Mouse (Mus musculus): ENCODE measurements around the gene Sh3bp2. TPM values are rescaled to one million over a fixed set of nuclear protein-coding genes. Genes with fewer than 3 reads are reported as not detected.

Sh3bp2 gene
- 1 to 10 TPM; 2.6 to 8.7 (median 4.6) TPM for total RNA-seq (2022)

DNA sequence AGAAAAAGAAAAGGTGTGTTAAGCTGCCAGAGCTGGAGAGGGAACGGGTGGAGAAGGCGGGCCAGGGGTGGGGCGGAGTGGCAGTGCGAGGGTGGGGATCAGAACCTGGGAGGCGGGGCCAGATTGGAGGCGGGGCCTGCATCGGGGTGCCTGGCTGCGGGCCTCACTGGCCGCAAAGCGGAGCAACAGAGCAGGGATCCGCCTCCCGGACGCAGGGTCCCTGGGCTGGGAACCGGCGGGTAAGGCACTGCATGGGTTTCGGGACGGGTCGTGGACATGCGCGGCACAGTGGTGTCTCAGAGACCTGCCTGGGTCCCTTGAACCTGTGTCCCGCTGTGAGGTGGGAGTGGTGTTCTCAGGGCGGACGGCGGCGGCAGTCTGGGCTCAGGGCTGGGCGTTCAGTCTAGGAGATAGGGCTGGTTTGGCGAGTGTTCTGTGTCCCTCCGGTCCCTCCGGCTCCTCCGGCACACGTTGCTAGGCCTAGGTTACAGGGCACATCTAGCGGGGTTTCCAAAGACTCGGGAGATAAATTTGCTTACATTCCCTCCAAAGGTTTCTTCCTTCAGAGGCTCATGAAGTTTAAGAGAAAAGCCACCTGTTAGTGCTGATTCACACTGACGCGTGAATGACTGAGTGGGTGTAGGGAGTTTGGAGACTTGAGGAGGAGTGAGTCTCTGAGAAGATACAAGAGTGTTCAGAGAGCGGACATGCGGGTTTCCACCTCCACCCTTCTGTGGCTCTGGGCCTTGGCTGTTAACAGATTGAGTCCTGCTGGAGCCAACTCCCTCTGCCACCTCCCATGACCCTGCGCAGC is at the start of gene Sh3bp2:
Gene Sh3bp2, plus strand, starts transcription at position 176 of the 814 bp plus-strand sequence.
- DNase-seq (ENCODE audit: low spot score in 2 of 2), result peak; percentile 70

GRCm38 (mm10) chr5:34480926-34481325 is 44.7 kb upstream of the Sh3bp2 start:
- no peak for DNase-seq (ENCODE audit: low spot score in 2 of 2)

GRCm38 (mm10) chr5:34485731-34486130 is 39.9 kb upstream of the Sh3bp2 start:
- DNase-seq (ENCODE audit: low spot score in 2 of 2), result no peak

DNA sequence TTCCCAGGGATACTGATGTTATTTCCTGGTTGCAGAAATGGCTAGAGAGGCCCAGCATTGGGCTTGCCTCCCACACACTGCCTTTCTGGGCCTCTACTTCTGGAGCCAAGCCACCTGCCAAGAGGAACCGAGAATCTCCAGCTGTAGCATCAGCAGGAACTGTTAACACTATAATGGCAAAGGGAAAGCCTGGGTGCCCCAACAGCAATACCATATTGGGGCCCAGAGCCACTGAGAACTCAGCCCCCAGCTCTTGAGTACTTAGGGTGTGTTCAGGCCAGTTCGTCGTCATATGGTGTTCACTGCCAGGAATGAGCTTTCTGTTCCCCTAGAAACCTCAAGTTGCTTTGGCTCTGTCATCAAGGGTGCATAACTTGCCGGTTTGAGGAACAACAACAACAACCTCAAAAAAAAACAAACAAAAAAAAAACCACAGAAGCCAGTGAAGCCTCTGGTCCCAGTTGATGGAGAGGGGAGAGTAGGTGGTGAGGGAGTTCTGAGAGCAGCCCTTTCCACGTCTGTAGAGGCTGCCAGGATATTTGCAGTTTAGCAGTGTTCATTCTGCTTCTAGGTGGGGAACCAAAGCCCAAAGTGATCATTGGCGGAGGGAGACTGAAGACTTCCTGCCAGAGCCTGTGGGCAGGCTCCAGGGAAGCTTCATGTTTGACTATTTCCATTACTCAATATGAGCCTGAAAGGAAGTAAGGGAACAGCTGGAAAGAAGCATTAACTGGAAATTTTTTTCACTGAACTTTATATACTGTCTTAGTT is 38.1 kb upstream of the Sh3bp2 start:
- no peak for DNase-seq (ENCODE audit: low spot score in 2 of 2)

GRCm38 (mm10) chr5:34488741-34489417 is 36.8 kb upstream of the Sh3bp2 start:
- no peak for DNase-seq (ENCODE audit: low spot score in 2 of 2)

DNA sequence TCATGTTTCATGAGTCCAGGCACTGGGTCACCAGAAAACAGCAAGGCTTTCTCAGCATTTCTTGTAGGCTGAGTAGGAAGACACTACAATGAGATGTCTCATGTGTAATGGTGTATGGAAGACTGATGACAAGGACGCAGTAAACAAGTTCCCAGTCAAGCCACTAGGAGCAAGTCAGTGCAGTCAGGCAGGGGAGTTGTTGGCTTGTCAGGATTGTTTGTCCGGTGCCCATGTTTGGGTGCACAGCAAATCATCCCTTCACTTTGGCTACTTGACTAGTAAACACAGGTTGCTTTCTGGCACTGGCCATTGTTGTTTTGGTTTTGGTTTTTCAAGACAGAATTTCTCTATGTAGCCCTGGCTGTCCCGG is 36.2 kb upstream of the Sh3bp2 start:
- DNase-seq (ENCODE audit: low spot score in 2 of 2), result no peak

GRCm38 (mm10) chr5:34496745-34497144 is 28.9 kb upstream of the Sh3bp2 start:
- DNase-seq (ENCODE audit: low spot score in 2 of 2), result no peak

DNA sequence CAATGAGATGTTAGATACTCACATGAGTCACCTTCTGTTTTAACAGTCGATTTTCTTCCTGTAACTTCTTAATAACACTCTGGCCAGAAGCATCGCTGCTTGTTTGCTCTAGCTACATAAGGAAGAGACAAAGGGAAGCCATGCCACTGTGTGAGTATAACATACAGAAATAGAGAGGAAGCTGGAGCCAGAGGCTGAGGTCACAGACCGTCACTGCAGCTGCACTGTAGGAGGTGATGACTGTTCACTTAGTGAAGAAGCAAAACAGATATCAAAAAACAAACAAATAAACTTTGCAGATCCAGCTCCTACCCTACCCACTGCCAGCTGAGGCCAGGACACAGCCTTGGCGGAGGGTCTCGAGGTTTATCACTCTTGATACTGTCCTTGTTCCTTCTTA is 24.8 kb upstream of the Sh3bp2 start:
- DNase-seq (ENCODE audit: low spot score in 2 of 2), result no peak

GRCm38 (mm10) chr5:34501588-34501987 is 24.1 kb upstream of the Sh3bp2 start:
- DNase-seq (ENCODE audit: low spot score in 2 of 2), result no peak

DNA sequence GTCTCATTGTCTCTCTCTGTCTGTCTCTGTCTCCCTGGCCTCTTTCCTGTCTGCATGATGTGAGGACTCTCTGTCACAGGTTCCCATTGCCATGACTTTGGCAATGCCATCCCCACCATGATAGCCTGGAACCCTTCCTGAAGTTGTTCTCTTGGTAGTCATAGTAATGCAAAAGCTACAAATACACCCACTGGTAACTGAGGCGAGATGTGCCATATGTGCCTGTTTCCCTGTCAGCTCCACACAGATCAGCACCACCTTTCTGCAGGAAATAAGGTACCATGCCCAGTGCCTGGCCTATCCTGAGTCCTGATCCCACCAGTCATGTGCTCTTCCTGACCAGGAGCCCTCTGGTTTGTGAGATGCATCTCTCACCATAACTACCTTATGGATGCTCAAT is 23.2 kb upstream of the Sh3bp2 start:
- DNase-seq (ENCODE audit: low spot score in 2 of 2), result no peak

- no peak for DNase-seq (ENCODE audit: low spot score in 2 of 2)
Observed at GRCm38 (mm10) chr5:34502821-34503220, 22.8 kb upstream of the Sh3bp2 start.

DNA sequence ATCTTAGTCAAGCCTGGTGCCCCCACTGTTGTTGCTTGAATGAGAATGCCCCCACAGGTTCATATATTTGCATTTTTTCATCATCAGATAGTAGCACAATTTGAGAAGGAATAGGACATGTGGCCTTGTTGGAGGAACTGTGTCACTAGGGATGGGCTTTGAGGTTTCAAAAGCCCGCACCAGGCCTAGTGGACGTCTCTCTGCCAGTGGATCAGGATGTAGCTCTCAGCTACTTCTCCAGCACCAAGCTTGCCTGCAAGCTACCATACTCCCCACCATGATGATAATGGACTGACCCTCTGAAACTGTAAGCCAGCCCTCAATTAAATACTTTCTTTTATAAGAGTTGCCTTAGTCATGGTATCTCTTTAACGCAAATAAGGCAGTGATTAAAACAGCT is 13.2 kb upstream of the Sh3bp2 start:
- DNase-seq (ENCODE audit: low spot score in 2 of 2), result no peak

- DNase-seq (ENCODE audit: low spot score in 2 of 2), result peak; percentile 76 to 94
Observed at GRCm38 (mm10) chr5:34513466-34514217, 12.0 kb upstream of the Sh3bp2 start, which contains the start of gene Tnip2. Tnip2 (minus strand) TSS chr5:34513991.

DNA sequence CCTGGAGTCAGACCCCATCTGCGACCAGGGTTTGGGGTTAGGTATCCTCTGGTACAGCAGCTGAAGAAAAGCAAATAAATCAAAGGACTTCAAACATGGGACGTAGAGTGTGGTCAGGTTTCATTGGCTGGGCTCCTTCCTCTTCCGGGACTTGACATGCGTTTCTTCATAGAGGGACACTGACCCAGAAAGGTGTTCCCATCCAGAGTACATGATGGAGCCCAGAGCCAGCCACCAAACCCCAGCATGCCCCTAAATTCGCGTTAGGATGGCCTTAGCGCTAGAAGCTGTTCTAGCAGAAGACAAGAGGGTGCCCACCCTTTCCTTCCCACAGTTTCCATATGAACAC is 11.4 kb upstream of the Sh3bp2 start:
- no peak for DNase-seq (ENCODE audit: low spot score in 2 of 2)

DNA sequence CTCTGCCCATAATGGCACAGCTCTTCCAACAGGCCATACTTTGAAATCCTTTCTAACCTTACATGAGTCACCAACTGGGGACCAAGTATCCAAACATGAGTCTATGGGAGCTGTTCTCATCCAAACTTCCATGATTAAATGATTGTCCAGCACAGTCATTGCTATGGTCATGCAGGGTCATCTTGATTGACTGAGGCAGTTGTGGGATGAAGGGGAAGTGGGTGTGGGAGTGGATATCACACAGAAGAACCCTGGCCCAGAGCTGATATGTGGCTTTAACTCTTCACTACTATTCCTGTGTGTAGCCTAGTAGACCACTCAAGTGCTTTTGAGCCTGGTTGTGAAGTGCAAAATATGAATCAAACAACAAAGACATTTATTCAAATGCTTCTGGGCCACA is 10.5 kb upstream of the Sh3bp2 start:
- no peak for DNase-seq (ENCODE audit: low spot score in 2 of 2)

DNA sequence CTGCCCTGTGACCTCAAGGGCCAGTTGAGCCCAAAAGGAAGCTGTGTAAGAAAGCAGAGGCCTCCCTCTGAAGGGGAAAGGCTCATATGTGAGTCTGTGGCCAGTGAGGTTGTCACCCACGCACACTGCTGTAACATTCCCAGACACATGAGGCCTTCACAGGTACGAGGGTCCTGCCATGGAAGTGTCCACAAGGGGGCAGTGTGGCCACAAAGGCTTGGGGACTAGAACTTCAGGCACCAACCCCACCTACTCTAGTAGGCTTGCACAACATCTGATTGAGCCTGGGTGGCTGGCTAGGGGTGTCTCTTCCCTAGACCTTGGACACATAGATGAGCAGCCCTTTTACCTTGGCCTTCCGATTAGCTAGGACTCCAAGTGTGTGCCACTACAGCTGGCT is 7.7 kb upstream of the Sh3bp2 start:
- DNase-seq (ENCODE audit: low spot score in 2 of 2), result peak; percentile 51 to 69

GRCm38 (mm10) chr5:34519389-34519910 is 6.2 kb upstream of the Sh3bp2 start:
- DNase-seq (ENCODE audit: low spot score in 2 of 2), result no peak

GRCm38 (mm10) chr5:34520458-34521209 is 5.0 kb upstream of the Sh3bp2 start:
- no peak for DNase-seq (ENCODE audit: low spot score in 2 of 2)

DNA sequence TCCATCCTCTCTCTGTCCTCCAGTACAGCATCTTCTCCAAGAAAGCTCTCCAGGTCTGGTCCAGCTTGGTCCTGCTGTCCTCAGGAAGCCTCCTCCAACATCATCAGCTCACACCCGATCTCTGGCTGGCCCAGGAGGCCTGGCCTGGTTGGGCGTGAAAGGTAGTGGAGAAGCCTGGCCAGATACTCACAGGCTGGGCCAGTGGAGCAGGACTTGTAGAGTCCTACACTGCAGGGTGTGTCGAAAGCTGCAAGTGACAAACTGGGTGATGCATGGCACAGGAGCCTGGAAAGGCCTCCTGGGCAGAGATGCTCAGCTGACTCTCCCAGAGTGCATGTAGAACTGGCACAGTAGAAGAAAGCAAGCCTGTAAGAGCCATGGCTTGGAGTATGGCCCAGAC is 4.3 kb upstream of the Sh3bp2 start:
- DNase-seq (ENCODE audit: low spot score in 2 of 2), result no peak

- DNase-seq (ENCODE audit: low spot score in 2 of 2), result no peak
Observed at GRCm38 (mm10) chr5:34523958-34524485, 1.6 kb upstream of the Sh3bp2 start.
